Mouse (Mus musculus) myocyte (in vitro differentiated cells): ENCODE data around the gene Zdhhc12. TPM values are rescaled to one million over a fixed set of nuclear protein-coding genes. Genes with fewer than 3 reads are reported as not detected.

Experiments
- H3K27me3 ChIP-seq: one replicate; pipeline ENCODE4 v1.6.1; 2011; ENCODE audit not compliant: control insufficient read depth, insufficient read depth, insufficient read length
- H3K36me3 ChIP-seq: one replicate; pipeline ENCODE4 v1.6.1; 2011; ENCODE audit not compliant: control insufficient read depth, insufficient read depth
- H3K4me2 ChIP-seq: one replicate; pipeline ENCODE4 v1.6.1; 2011; ENCODE audit warnings: low read depth, control low read depth
- H3K4me3 ChIP-seq: one replicate; pipeline ENCODE4 v1.5.1; 2011; ENCODE audit warnings: mild to moderate bottlenecking, control low read depth, moderate library complexity
- H3K79me2 ChIP-seq: one replicate; pipeline ENCODE4 v1.6.1; 2011; ENCODE audit not compliant: control insufficient read depth, insufficient read depth
- H3ac ChIP-seq: one replicate; pipeline ENCODE4 v1.6.1; 2011; ENCODE audit not compliant: control insufficient read depth, insufficient read length
- CEBPB ChIP-seq: IDR thresholded peaks from 2 replicates; pipeline ENCODE4 v1.6.1; 2011; ENCODE audit warnings: mild to moderate bottlenecking, moderate library complexity; ENCODE audit not compliant: poor library complexity, insufficient read depth, severe bottlenecking
- E2F4 ChIP-seq: IDR thresholded peaks from one replicate; pipeline ENCODE4 v1.6.1; 2011; ENCODE audit warnings: mild to moderate bottlenecking, control low read depth, moderate library complexity; ENCODE audit not compliant: insufficient read depth
- MAX ChIP-seq: IDR thresholded peaks from one replicate; pipeline ENCODE4 v1.6.1; 2011; ENCODE audit warnings: low read depth, mild to moderate bottlenecking, control low read depth
- MYOD1 ChIP-seq, 3 experiments: IDR thresholded peaks; one replicate each; pipeline ENCODE4 v1.6.1; 2011; ENCODE audit warnings: control low read depth in 2 of 3, low read depth in 2 of 3, mild to moderate bottlenecking in 2 of 3, moderate library complexity in 1 of 3; ENCODE audit not compliant: insufficient read length in 2 of 3, control insufficient read depth in 1 of 3
- MYOG ChIP-seq, 3 experiments: IDR thresholded peaks; one replicate each; pipeline ENCODE4 v1.6.1; 2011; ENCODE audit warnings: control low read depth in 2 of 3, low read depth in 2 of 3, mild to moderate bottlenecking in 2 of 3; ENCODE audit not compliant: insufficient read length in 2 of 3, control insufficient read depth in 1 of 3, insufficient read depth in 1 of 3
- POLR2A ChIP-seq: IDR thresholded peaks from one replicate; pipeline ENCODE4 v1.6.1; 2011; ENCODE audit warnings: low read depth, mild to moderate bottlenecking, control low read depth, moderate library complexity; ENCODE audit not compliant: insufficient read length
- POLR2AphosphoS2 ChIP-seq: IDR thresholded peaks from one replicate; pipeline ENCODE4 v1.6.1; 2011; ENCODE audit warnings: low read depth, control low read depth; ENCODE audit not compliant: insufficient read length
- REST ChIP-seq: IDR thresholded peaks from one replicate; pipeline ENCODE4 v1.6.1; 2011; ENCODE audit warnings: mild to moderate bottlenecking, control low read depth, moderate library complexity; ENCODE audit not compliant: insufficient read depth, insufficient read length
- SRF ChIP-seq: IDR thresholded peaks from one replicate; pipeline ENCODE4 v1.6.1; 2011; ENCODE audit warnings: low read depth; ENCODE audit not compliant: control insufficient read depth, insufficient read length
- TCF12 ChIP-seq: IDR thresholded peaks from one replicate; pipeline ENCODE4 v1.6.1; 2011; ENCODE audit warnings: mild to moderate bottlenecking, control low read depth; ENCODE audit not compliant: poor library complexity, insufficient read depth, severe bottlenecking
- TCF3 ChIP-seq: IDR thresholded peaks from one replicate; pipeline ENCODE4 v1.6.1; 2011; ENCODE audit warnings: low read depth, control low read depth; ENCODE audit not compliant: insufficient read length
- USF1 ChIP-seq: IDR thresholded peaks from one replicate; pipeline ENCODE4 v1.6.1; 2011; ENCODE audit warnings: low read depth, mild to moderate bottlenecking, control low read depth, moderate library complexity
- polyA plus RNA-seq: library from polyadenylated mRNA; unstranded; fragments of >200 nt; fragmentation: generic; extraction: Trizol; gene quantifications from one replicate; pipeline ENCODE4 v1.2.1, GENCODE M21; 2012; ENCODE audit warnings: missing spikeins

Gene Zdhhc12
- polyA plus RNA-seq, 1 experiment = 20.8 TPM

GRCm38 (mm10) chr2:30048101-30048501 is 45.3 kb downstream of the Zdhhc12 start:
- Histone ChIP-seq H3K79me2 (no peaks in the 10 kb centered on the region), H3K4me3 (peak overlapping the region; percentile 35), H3K4me2 (peak overlapping the region; percentile 91), H3ac (peak overlapping the region; percentile 62), H3K27me3 (no peaks in the 10 kb centered on the region), H3K36me3 (no peaks in the 10 kb centered on the region)
- TF ChIP-seq POLR2A (no peak), USF1 (no peak), SRF (no peak), MAX (no peak), MYOG (IDR thresholded peaks at IDR 0.05; ENCODE audit: control insufficient read depth in 1 of 3, insufficient read depth in 1 of 3, insufficient read length in 2 of 3, low read depth in 2 of 3) (no peak), E2F4 (no peak), TCF12 (no peak), MYOD1 (IDR thresholded peaks at IDR 0.05; ENCODE audit: control insufficient read depth in 1 of 3, insufficient read length in 2 of 3, low read depth in 2 of 3) (no peak), POLR2AphosphoS2 (no peak), TCF3 (no peak), CEBPB (no peak), REST (no peak)

- H3K79me2 ChIP-seq = no peaks in the 10 kb centered on the region
- no peak overlapping the region for H3K4me2 ChIP-seq
- TF ChIP-seq TCF12 = no peak
- no peak for TF ChIP-seq E2F4
- no peak overlapping the region for H3K4me3 ChIP-seq
- H3K27me3 ChIP-seq = no peaks in the 10 kb centered on the region
- H3K36me3 ChIP-seq = no peaks in the 10 kb centered on the region
- H3ac ChIP-seq = no peak overlapping the region
Observed at GRCm38 (mm10) chr2:30047127-30047526, 46.3 kb downstream of the Zdhhc12 start.

GRCm38 (mm10) chr2:30044550-30044949 is 48.9 kb downstream of the Zdhhc12 start:
- no peak overlapping the region for H3K4me3 ChIP-seq
- no peak overlapping the region for H3ac ChIP-seq
- TF ChIP-seq POLR2A = no peak
- no peak for TF ChIP-seq CEBPB
- no peak for TF ChIP-seq POLR2AphosphoS2
- no peak for TF ChIP-seq MAX
- TF ChIP-seq USF1 = no peak
- TF ChIP-seq REST = no peak
- TF ChIP-seq SRF = no peak
- TF ChIP-seq MYOD1 (IDR thresholded peaks at IDR 0.05; ENCODE audit: control insufficient read depth in 1 of 3, insufficient read length in 2 of 3, low read depth in 2 of 3) = no peak
- no peak for TF ChIP-seq E2F4
- H3K4me2 ChIP-seq = no peak overlapping the region
- H3K27me3 ChIP-seq = no peaks in the 10 kb centered on the region
- no peaks in the 10 kb centered on the region for H3K36me3 ChIP-seq
- H3K79me2 ChIP-seq = no peaks in the 10 kb centered on the region

- Histone ChIP-seq H3K4me3 (no peak overlapping the region), H3K79me2 (no peaks in the 10 kb centered on the region), H3ac (no peak overlapping the region), H3K36me3 (no peaks in the 10 kb centered on the region), H3K4me2 (no peak overlapping the region), H3K27me3 (no peaks in the 10 kb centered on the region)
- TF ChIP-seq MYOG (IDR thresholded peaks at IDR 0.05; ENCODE audit: control insufficient read depth in 1 of 3, insufficient read depth in 1 of 3, insufficient read length in 2 of 3, low read depth in 2 of 3) (no peak), TCF12 (no peak)
Observed at GRCm38 (mm10) chr2:30042445-30042844, 51.0 kb downstream of the Zdhhc12 start.

Other genes with a start within 250 kb of the Zdhhc12 start
- gene Cercam, start 224.5 kb downstream of the Zdhhc12 start, polyA plus RNA-seq = 10.8 TPM
- gene Odf2, start 204.4 kb downstream of the Zdhhc12 start, polyA plus RNA-seq = 37.8 TPM
- 25.1 TPM for gene Gle1, start 158.2 kb downstream of the Zdhhc12 start, polyA plus RNA-seq
- 167 TPM for gene Sptan1, start 128.1 kb downstream of the Zdhhc12 start, polyA plus RNA-seq
- 21.6 TPM for gene Wdr34, start 44.8 kb downstream of the Zdhhc12 start, polyA plus RNA-seq
- 118 TPM for gene Set, start 36.3 kb downstream of the Zdhhc12 start, polyA plus RNA-seq
- 4.3 TPM for gene Pkn3, start 16.0 kb downstream of the Zdhhc12 start, polyA plus RNA-seq
- gene Zer1, start 30.9 kb upstream of the Zdhhc12 start, polyA plus RNA-seq = 13.1 TPM
- gene Tbc1d13, start 40.1 kb upstream of the Zdhhc12 start, polyA plus RNA-seq = 25.8 TPM
- 17.6 TPM for gene Endog, start 77.8 kb upstream of the Zdhhc12 start, polyA plus RNA-seq
- 28.7 TPM for gene Spout1, start 84.8 kb upstream of the Zdhhc12 start, polyA plus RNA-seq
- 11.3 TPM for gene Kyat1, start 112.2 kb upstream of the Zdhhc12 start, polyA plus RNA-seq
- gene Lrrc8a, start 144.1 kb upstream of the Zdhhc12 start, polyA plus RNA-seq = 22.6 TPM
- gene Gm28035, start 146.9 kb upstream of the Zdhhc12 start, polyA plus RNA-seq = 0.55 TPM
- 14.7 TPM for gene Phyhd1, start 172.6 kb upstream of the Zdhhc12 start, polyA plus RNA-seq
- gene Gm28038, start 187.4 kb upstream of the Zdhhc12 start, polyA plus RNA-seq = not detected
- gene Dolk, start 192.7 kb upstream of the Zdhhc12 start, polyA plus RNA-seq = 28.3 TPM
- gene Nup188, start 192.7 kb upstream of the Zdhhc12 start, polyA plus RNA-seq = 54.0 TPM